Mouse (Mus musculus): ENCODE data around the gene Tgif2.
"Not testable (repeated sequence)": the region's sequence is repeated elsewhere in the genome, so short reads cannot be mapped to it uniquely, and the experiment has no call there.

Gene Tgif2

GRCm38 (mm10) chr2:156874760-156875510 is 35.1 kb downstream of the Tgif2 start:
- no peak for DNase-seq (ENCODE audit: low spot score in 2 of 2)

DNA sequence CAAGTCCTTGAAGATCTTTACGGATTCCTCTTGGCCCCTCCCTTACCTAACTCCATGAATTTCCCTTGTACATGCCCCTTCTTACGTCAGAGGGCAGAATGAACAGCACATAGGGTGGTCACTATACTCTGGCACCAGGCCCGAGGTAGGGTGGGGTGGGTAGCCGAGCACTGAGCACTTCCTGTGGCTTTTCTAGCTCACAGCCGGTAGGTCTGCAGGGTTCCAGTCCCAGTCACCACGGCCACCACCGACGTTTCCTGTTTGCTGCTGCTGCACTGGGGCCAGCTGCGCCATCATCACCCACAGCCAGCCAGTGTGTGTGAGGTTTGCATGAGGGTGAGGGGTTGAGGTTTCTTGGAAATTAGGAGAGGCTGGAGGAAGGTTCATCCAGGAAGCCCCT is 37.9 kb downstream of the Tgif2 start:
- no peak for DNase-seq (ENCODE audit: low spot score in 2 of 2)

GRCm38 (mm10) chr2:156879541-156879940 is 39.7 kb downstream of the Tgif2 start:
- DNase-seq (ENCODE audit: low spot score in 2 of 2): no peak

- no peak for DNase-seq (ENCODE audit: low spot score in 2 of 2)
Measured at GRCm38 (mm10) chr2:156882431-156883001, 42.7 kb downstream of the Tgif2 start.

DNA sequence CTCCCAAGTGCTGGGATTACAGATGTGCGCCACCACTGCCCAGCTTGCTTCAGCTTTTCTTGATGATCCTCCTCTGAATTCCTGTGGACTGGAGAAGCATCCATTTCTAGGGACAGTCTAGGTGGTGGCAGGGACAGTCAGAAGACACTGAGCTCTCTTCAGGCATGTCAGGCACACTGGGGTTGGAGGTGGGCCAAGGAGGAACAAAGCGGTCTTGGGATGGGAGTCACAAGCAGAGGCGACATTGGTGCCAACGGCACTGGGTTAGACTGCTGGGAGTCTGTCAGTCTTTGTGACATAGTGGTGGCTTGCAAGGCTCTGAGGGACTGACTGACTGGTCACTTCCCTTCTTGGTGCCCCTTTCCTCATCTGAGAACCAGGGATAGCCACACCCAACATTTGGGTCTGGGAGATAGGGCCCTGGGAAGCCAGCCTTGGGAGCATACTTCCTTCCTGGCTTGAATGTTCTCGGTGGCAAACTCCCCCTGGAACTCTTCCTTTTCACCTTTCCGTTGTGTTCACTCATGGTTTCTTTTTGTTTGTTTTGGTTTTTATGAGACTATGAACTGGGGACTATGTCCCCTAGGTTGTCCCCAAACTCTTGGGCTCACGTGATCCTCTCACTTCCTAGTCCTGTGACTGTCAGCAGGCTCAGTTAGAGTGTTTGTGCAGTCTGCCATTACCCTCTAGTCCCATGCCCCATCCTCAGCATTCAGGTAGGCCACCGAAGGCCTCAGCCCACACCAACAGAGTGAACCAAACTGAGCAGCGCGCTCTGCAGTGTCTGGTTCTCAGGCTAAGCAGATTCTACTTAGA is 44.8 kb downstream of the Tgif2 start:
- DNase-seq (ENCODE audit: low spot score in 2 of 2): no peak

GRCm38 (mm10) chr2:156885666-156886065 is 45.9 kb downstream of the Tgif2 start:
- not testable (repeated sequence) for DNase-seq (ENCODE audit: low spot score in 2 of 2)

- no peak for DNase-seq (ENCODE audit: low spot score in 2 of 2)
Measured at GRCm38 (mm10) chr2:156886084-156886631, 46.4 kb downstream of the Tgif2 start.

GRCm38 (mm10) chr2:156887017-156887416 is 47.2 kb downstream of the Tgif2 start, which contains the start of gene Sla2:
Gene Sla2 (minus strand): TSS chr2:156887192.
- no peak for DNase-seq (ENCODE audit: low spot score in 2 of 2)

DNA sequence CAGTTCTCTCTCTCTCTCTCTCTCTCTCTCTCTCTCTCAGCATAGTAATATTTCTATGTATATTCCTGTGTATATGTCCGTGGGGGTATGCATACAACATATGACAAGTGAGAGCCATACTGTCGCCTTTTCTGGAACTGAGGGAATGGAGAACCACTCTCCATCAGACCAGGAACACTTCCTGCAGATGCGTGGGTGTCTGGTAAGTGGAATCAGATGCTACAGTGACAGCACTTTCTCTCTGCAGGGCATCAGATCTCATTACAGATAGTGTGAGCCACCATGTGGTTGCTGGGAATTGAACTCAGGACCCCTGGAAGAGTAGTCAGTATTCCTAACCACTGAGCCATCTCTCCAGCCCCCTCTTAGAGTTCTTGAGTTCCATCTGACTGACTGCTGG is 48.7 kb downstream of the Tgif2 start:
- DNase-seq (ENCODE audit: low spot score in 2 of 2): no peak

GRCm38 (mm10) chr2:156892240-156892639 is 52.4 kb downstream of the Tgif2 start:
- DNase-seq (ENCODE audit: low spot score in 2 of 2): no peak

- no peak for DNase-seq (ENCODE audit: low spot score in 2 of 2)
Measured at GRCm38 (mm10) chr2:156892821-156893220, 53.0 kb downstream of the Tgif2 start.

- DNase-seq (ENCODE audit: low spot score in 2 of 2): no peak
Measured at GRCm38 (mm10) chr2:156894496-156895265, 54.9 kb downstream of the Tgif2 start.

GRCm38 (mm10) chr2:156896384-156896914 is 56.6 kb downstream of the Tgif2 start:
- DNase-seq (ENCODE audit: low spot score in 2 of 2): no peak

DNA sequence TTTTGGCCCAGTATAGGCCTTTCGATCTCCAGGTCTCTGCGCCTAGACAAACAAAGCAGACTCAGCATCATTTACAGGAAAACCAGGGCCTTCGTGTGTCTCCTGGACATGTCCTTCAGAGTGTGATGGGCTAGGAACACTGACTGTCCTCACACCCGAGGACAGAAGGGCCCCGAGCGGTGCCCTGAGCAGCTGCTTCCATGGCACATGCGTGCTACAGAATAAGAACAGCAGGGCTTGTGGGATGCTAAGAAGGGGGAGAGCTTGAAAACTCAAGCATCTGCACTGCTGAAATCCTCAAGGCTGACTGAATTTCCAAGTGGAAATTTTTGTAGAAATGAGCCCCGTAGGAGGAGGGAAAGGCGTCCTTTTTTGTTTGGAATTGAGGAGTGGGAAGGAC is 57.2 kb downstream of the Tgif2 start:
- peak; percentile 51 to 73 for DNase-seq (ENCODE audit: low spot score in 2 of 2)

- DNase-seq (ENCODE audit: low spot score in 2 of 2): no peak
Measured at GRCm38 (mm10) chr2:156898374-156898773, 58.6 kb downstream of the Tgif2 start.

- peak in 1 of 2 experiments; percentile 26 for DNase-seq (ENCODE audit: low spot score in 2 of 2)
Measured at GRCm38 (mm10) chr2:156899184-156899583, 59.4 kb downstream of the Tgif2 start.

DNA sequence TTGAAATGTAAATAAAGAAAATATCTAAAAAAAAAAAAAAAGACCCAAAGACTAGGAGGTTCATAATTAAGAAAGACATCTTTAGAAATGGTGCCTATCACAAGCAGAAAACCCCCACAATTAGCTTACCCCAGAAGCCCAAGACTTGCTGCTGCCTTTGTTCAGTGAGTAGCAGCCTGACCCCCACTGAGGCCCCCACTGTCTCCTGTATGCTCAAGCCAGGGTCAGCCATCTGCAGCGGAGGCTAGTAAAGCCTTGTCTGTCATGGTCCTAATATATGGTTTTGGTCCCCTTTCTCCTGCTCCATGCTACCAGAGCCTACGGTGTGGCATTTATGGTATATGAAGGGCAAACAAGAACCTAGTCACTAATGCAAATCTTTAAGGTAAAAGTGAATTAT is 61.5 kb downstream of the Tgif2 start:
- no peak for DNase-seq (ENCODE audit: low spot score in 2 of 2)

- DNase-seq (ENCODE audit: low spot score in 2 of 2): no peak
Measured at GRCm38 (mm10) chr2:156901883-156902282, 62.1 kb downstream of the Tgif2 start.

DNA sequence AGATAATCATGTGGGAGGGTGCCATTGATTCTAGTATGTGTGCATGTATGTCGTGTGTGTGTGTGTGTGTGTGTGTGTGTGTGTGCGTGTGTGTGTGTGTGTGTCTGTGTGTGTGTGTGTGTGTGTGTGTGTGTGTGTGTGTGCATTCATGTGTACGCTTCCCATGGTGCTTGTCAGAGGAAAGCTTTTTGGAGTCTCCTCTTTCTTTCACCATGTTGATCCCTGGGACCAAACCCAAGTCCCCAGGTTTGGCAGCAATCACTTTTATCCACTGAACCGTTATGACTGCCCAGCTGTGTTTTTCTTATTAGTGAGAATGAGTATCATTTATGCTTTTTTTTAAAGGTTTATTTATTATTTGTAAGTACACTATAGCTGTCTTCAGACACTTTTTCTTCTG is 62.6 kb downstream of the Tgif2 start:
- DNase-seq (ENCODE audit: low spot score in 2 of 2): not testable (repeated sequence)

DNA sequence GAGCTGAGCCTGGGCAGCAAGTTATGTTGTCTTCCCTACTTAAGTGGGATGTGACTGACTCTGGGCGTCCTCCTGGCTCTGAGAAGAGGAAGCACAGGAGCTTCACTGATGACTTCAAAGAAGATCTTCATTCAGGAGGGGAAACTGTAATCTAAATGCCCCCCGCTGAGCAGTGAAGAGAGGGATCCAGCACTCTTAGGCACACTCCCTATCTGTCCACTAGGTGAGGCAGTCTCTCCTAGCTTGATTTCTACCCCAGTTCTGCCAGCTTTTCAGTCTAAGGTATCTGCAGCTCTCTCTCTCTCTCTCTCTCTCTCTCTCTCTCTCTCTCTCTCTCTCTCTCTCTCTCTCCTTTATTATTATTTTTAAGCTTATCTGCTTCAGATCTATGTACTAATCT is 63.6 kb downstream of the Tgif2 start:
- DNase-seq (ENCODE audit: low spot score in 2 of 2): no peak
